Mouse (Mus musculus) hindbrain, embryonic 16.5 days (tissue): ENCODE measurements around the gene Sh3pxd2b. TPM values are rescaled to one million over a fixed set of nuclear protein-coding genes. Genes with fewer than 3 reads are reported as not detected.

Experiments used
- ATAC-seq: fragments of 200-750 bp; cut with Nextera tagmentation; 2 replicates; pipeline ENCODE4 v1.8.0; 2017; ENCODE audit warnings: moderate TSS enrichment, moderate library complexity
- H3K27ac ChIP-seq: fragments of 300-500 bp; sonication (generic); 2 replicates; pipeline ENCODE4 v1.5.1; 2014; ENCODE audit warnings: low read depth, mild to moderate bottlenecking, control low read depth, low read length, moderate library complexity
- H3K27me3 ChIP-seq: fragments of 300-500 bp; sonication (generic); replicated peaks from 2 replicates; pipeline ENCODE4 v1.6.1; 2014; ENCODE audit warnings: low read length; ENCODE audit not compliant: control insufficient read depth, insufficient read depth
- H3K36me3 ChIP-seq: fragments of 300-500 bp; sonication (generic); 2 replicates; pipeline ENCODE4 v1.6.1; 2014; ENCODE audit warnings: mild to moderate bottlenecking, low read length, moderate library complexity, mixed read lengths; ENCODE audit not compliant: control insufficient read depth, insufficient read depth
- H3K4me1 ChIP-seq: fragments of 300-500 bp; sonication (generic); 2 replicates; pipeline ENCODE4 v1.6.1; 2014; ENCODE audit warnings: low read depth, low read length; ENCODE audit not compliant: control insufficient read depth, insufficient read depth
- H3K4me2 ChIP-seq: fragments of 300-500 bp; sonication (generic); 2 replicates; pipeline ENCODE4 v1.6.1; 2014; ENCODE audit warnings: mild to moderate bottlenecking, low read length, control low read depth, moderate library complexity
- H3K4me3 ChIP-seq: fragments of 300-500 bp; sonication (generic); 2 replicates; pipeline ENCODE4 v1.5.1; 2014; ENCODE audit warnings: mild to moderate bottlenecking, low read length, control low read depth, moderate library complexity
- H3K9ac ChIP-seq: fragments of 300-500 bp; sonication (generic); 2 replicates; pipeline ENCODE4 v1.6.1; 2014; ENCODE audit warnings: low read depth, mild to moderate bottlenecking, control low read depth, low read length, moderate library complexity
- H3K9me3 ChIP-seq: fragments of 300-500 bp; sonication (generic); 2 replicates; pipeline ENCODE4 v1.6.1; 2014; ENCODE audit warnings: mild to moderate bottlenecking, low read length, moderate library complexity; ENCODE audit not compliant: control insufficient read depth
- WGBS: fragments of 180-500 bp; shearing (Covaris S2); extraction: QIAGEN DNeasy Blood & Tissue Kit; methylation state at CpG from one replicate; pipeline ENCODE4 v1.1.7; 2014; 5-methylcytosine and 5-hydroxymethylcytosine counted together
- polyA plus RNA-seq: library from polyadenylated mRNA; unstranded; fragments of >200 nt; fragmentation: Nextera tagmentation; extraction: Ambion mirVana; gene quantifications from 2 replicates; pipeline ENCODE4 v1.2.1, GENCODE M21; 2015

Sh3pxd2b gene
- polyA plus RNA-seq, 1 experiment from 2014 or later: 15.8 TPM

- Histone ChIP-seq H3K4me2 (no peak overlapping the region; the same call in 1 of the 2 replicates), H3K27me3 (no peaks in the 10 kb centered on the region), H3K9ac (peak overlapping the region; percentile 8; the same call in 1 of the 2 replicates), H3K9me3 (no peaks in the 10 kb centered on the region), H3K4me3 (no peak overlapping the region), H3K27ac (peak overlapping the region; percentile 42; the same call in 1 of the 2 replicates), H3K4me1 (peaks cover 17% of the 10 kb centered on the region), H3K36me3 (no peaks in the 10 kb centered on the region)
- ATAC-seq: no peak
- 36% methylated on average over 8 of the region's 8 CpGs for WGBS
Measured at GRCm38 (mm10) chr11:32453353-32453915, 105.8 kb downstream of the Sh3pxd2b start.

GRCm38 (mm10) chr11:32454231-32454799 is 106.7 kb downstream of the Sh3pxd2b start:
- Histone ChIP-seq H3K36me3 (no peaks in the 10 kb centered on the region), H3K4me2 (peak overlapping the region; percentile 97), H3K4me3 (peak overlapping the region; percentile 63), H3K27me3 (no peaks in the 10 kb centered on the region), H3K27ac (peak overlapping the region; percentile 89), H3K4me1 (peaks cover 17% of the 10 kb centered on the region), H3K9me3 (no peaks in the 10 kb centered on the region), H3K9ac (peak overlapping the region; percentile 79)
- WGBS: 2% methylated on average over 18 of the region's 19 CpGs
- no peak for ATAC-seq

GRCm38 (mm10) chr11:32454800-32455506 is 107.3 kb downstream of the Sh3pxd2b start, which contains the start of gene Ubtd2:
Gene Ubtd2 (plus strand): TSS chr11:32455370.
- WGBS: under 1% methylated on average over 45 of the region's 86 CpGs

GRCm38 (mm10) chr11:32455507-32456141 is 108.0 kb downstream of the Sh3pxd2b start:
- no peaks in the 10 kb centered on the region for H3K9me3 ChIP-seq
- peak overlapping the region; percentile 63 for H3K4me3 ChIP-seq
- no peak; the same call in 1 of the 2 replicates for ATAC-seq
- peak overlapping the region; percentile 79 for H3K9ac ChIP-seq
- WGBS: under 1% methylated on average over 55 of the region's 58 CpGs
- no peaks in the 10 kb centered on the region for H3K36me3 ChIP-seq
- H3K27ac ChIP-seq: peak overlapping the region; percentile 89
- peak overlapping the region; percentile 97 for H3K4me2 ChIP-seq
- H3K27me3 ChIP-seq: no peaks in the 10 kb centered on the region
- peaks cover 17% of the 10 kb centered on the region for H3K4me1 ChIP-seq

More at GRCm38 (mm10) chr11:32454800-32455506, 107.3 kb downstream of the Sh3pxd2b start, which contains the start of gene Ubtd2:
- peak; percentile 98 for ATAC-seq
- Histone ChIP-seq H3K9ac (peak within 1 kb of the TSS; percentile 79), H3K27ac (peak within 1 kb of the TSS; percentile 89), H3K4me2 (peak within 1 kb of the TSS; percentile 97), H3K27me3 (no peaks in the 10 kb centered on the region), H3K9me3 (no peaks in the 10 kb centered on the region), H3K36me3 (no peaks in the 10 kb centered on the region), H3K4me1 (peaks cover 17% of the 10 kb centered on the region), H3K4me3 (peak within 1 kb of the TSS; percentile 63)

GRCm38 (mm10) chr11:32456356-32456755 is 108.7 kb downstream of the Sh3pxd2b start:
- no peak overlapping the region for H3K27ac ChIP-seq
- H3K36me3 ChIP-seq: no peaks in the 10 kb centered on the region
- no peaks in the 10 kb centered on the region for H3K9me3 ChIP-seq
- peak overlapping the region; percentile 63 for H3K4me3 ChIP-seq
- peaks cover 17% of the 10 kb centered on the region for H3K4me1 ChIP-seq
- H3K9ac ChIP-seq: no peak overlapping the region
- ATAC-seq: no peak
- H3K4me2 ChIP-seq: peak overlapping the region; percentile 97
- WGBS: 9% methylated on average over 6 of the region's 6 CpGs
- no peaks in the 10 kb centered on the region for H3K27me3 ChIP-seq

- Histone ChIP-seq H3K9me3 (no peaks in the 10 kb centered on the region), H3K4me3 (no peak overlapping the region), H3K27me3 (no peaks in the 10 kb centered on the region), H3K27ac (no peak overlapping the region), H3K36me3 (no peaks in the 10 kb centered on the region), H3K4me1 (no peaks in the 10 kb centered on the region), H3K9ac (no peak overlapping the region; the same call in 1 of the 2 replicates), H3K4me2 (no peak overlapping the region)
- 58% methylated on average over 2 of the region's 2 CpGs for WGBS
- peak; percentile 37; the same call in 1 of the 2 replicates for ATAC-seq
Measured at GRCm38 (mm10) chr11:32464282-32464681, 116.7 kb downstream of the Sh3pxd2b start.

GRCm38 (mm10) chr11:32471925-32472324 is 124.3 kb downstream of the Sh3pxd2b start:
- no peak overlapping the region for H3K4me3 ChIP-seq
- ATAC-seq: no peak
- 78% methylated on average over 2 of the region's 2 CpGs for WGBS
- no peaks in the 10 kb centered on the region for H3K9me3 ChIP-seq
- no peaks in the 10 kb centered on the region for H3K4me1 ChIP-seq
- no peak overlapping the region for H3K9ac ChIP-seq
- no peak overlapping the region for H3K4me2 ChIP-seq
- no peaks in the 10 kb centered on the region for H3K36me3 ChIP-seq
- H3K27ac ChIP-seq: no peak overlapping the region
- H3K27me3 ChIP-seq: no peaks in the 10 kb centered on the region

- H3K4me1 ChIP-seq: no peaks in the 10 kb centered on the region
- no peak overlapping the region for H3K4me2 ChIP-seq
- H3K9me3 ChIP-seq: no peaks in the 10 kb centered on the region
- no peak for ATAC-seq
- 86% methylated on average over 3 of the region's 3 CpGs for WGBS
- H3K4me3 ChIP-seq: no peak overlapping the region
- H3K27me3 ChIP-seq: no peaks in the 10 kb centered on the region
- H3K36me3 ChIP-seq: no peaks in the 10 kb centered on the region
- no peak overlapping the region for H3K27ac ChIP-seq
- H3K9ac ChIP-seq: no peak overlapping the region
Measured at GRCm38 (mm10) chr11:32474725-32475124, 127.1 kb downstream of the Sh3pxd2b start.
